Mouse (Mus musculus): ENCODE measurements around the gene Dlx3. TPM values are rescaled to one million over a fixed set of nuclear protein-coding genes. Genes with fewer than 3 reads are reported as not detected.
A peak's percentile ranks its signal among the peaks of the same experiment; 100 is the strongest.

Gene Dlx3
- 0.10 and 0.14 TPM in 2 replicates for polyA plus RNA-seq (2012; rRNA removed)

GRCm38 (mm10) chr11:95119990-95120632 lies at the start of gene Dlx3:
Gene Dlx3 (plus strand): TSS chr11:95120119.
- no peak for DNase-seq (ENCODE audit: low read depth, low spot score)
- 2% methylated on average over 55 of the region's 55 CpGs for WGBS

GRCm38 (mm10) chr11:95070140-95071107 lies 49.5 kb upstream of the Dlx3 start:
- WGBS: 55% methylated on average over 8 of the region's 8 CpGs
- DNase-seq (ENCODE audit: low read depth, low spot score): no peak

DNA sequence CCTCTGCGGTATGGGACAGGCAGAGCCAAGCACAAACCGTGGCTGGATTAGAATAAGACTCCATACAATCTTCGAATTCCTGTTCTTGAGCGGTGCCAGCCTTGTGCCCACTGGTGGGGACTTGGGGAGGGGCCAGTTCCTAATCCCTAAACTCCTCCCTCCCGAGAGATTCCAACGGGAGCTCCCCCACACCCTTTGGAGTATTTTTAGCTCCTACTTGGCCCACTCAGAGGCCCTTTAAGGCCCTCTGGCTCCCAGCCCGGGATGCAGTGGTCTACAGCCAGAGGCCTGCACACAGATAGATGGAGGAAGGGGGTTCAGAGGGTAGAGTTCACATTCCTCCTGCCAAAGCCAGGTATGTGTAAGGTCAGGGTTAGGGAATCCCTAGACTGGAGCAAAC lies 48.7 kb upstream of the Dlx3 start:
- WGBS: 65% methylated on average over 7 of the region's 7 CpGs
- no peak for DNase-seq (ENCODE audit: low read depth, low spot score)

DNA sequence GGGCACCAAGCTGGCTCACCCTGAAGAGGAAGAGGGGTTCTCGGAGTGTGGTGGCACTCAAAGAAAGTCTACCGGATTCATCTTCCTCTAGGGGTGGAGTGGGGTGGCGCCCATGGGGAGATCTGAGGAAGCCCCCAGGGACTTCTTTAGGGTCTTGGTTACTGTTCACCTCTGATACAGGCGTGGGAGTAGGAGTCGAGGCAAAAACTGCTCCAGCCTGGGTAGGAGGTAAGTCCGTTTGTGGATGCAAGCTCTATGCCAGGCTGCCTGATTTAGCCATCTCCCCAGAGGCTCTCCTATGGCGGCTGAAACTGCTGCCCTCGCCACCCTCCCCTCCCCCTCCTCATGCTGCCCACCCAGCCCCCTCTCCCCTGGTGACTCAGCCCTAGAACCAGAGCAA lies 47.8 kb upstream of the Dlx3 start:
- 81% methylated on average over 8 of the region's 8 CpGs for WGBS
- no peak for DNase-seq (ENCODE audit: low read depth, low spot score)

DNA sequence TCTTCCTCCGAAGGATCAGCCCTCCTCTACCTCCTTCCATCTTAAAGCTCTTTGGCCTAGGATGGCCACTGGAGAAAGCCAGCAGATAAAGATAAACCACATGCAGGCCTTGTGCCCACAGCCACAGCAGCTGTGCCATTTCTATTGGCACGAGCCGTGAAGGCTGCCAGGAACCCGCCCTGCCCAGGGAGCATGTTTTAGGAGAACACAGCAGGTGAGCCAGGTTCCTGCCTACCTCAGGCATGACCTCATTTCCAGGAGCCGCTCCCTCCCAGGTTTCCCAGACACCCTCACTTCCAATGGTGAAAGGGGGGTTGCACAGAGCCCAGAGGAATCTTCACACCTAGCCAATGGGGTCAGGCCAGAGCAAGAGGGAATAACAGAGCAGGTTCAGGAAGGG lies 47.1 kb upstream of the Dlx3 start:
- no peak for DNase-seq (ENCODE audit: low read depth, low spot score)
- WGBS: 29% methylated on average over 5 of the region's 5 CpGs

DNA sequence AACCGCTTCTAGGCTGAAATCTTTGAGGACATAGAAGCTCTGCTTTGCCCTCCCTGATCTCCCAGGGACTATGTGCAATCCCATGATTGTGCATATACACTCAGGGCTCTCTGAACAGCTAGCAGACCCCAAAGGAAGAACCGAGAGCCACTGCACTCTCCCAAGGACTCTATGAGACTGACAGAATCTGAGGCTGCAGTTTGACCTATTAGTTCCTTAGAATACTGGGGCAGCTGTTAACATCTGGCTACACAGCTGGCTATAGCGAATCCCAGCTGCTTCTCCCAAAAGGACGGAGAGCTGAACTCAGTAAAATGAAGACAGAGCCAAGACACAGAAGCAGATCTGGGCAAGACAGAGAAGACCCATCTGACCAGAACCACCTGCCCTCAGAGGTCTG lies 46.1 kb upstream of the Dlx3 start:
- 76% methylated on average over 4 of the region's 4 CpGs for WGBS
- no peak for DNase-seq (ENCODE audit: low read depth, low spot score)

DNA sequence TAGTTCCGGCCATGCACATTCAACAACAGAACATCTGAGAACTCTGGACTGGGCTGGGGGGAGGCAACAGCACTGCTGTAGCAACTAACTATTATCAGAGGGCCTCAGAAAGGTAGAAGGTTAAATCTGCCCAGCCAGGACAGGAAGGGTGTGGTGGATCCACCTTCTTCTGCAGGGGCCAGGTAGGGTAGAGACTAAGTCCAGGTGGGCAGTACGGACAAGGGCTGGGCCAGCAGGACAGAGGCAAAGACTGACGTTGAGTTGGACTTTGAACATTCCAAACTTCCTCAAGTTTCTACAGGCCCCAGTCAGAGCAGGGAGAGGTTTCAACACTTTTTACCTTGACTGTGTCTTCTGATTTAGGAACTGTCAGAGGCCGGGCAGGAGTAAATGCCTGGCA lies 45.2 kb upstream of the Dlx3 start:
- WGBS: 24% methylated on average over 4 of the region's 4 CpGs
- no peak for DNase-seq (ENCODE audit: low read depth, low spot score)

- no peak for DNase-seq (ENCODE audit: low read depth, low spot score)
- 2% methylated on average over 19 of the region's 19 CpGs for WGBS
These were observed 44.5 kb upstream of the Dlx3 start for GRCm38 (mm10) chr11:95075197-95076040.

DNA sequence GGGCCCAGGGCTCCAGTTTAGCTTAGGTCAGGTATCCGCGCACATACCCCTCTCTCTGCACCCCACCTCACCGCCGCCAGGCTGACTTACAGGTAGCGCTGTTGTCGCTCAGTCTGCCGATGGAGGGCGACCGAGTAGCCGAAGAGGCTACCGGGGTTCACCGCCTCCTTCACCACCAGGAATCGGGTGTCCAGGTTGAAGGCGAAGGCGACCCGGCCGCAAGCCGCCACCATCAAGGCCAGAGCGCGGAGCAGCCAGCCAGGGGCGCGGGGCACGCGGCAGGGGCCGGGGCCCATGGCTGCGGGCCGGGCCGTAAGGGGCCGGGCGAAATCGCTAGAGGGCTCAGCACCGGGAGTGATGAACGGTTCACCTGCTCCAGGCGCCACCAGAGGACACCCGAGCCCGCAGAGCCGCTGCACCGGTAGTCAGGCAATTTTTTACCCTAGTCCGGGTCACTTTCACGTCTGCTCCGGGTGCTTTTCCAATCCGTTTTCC lies 43.8 kb upstream of the Dlx3 start:
- DNase-seq (ENCODE audit: low read depth, low spot score): no peak
- under 1% methylated on average over 42 of the region's 42 CpGs for WGBS

DNA sequence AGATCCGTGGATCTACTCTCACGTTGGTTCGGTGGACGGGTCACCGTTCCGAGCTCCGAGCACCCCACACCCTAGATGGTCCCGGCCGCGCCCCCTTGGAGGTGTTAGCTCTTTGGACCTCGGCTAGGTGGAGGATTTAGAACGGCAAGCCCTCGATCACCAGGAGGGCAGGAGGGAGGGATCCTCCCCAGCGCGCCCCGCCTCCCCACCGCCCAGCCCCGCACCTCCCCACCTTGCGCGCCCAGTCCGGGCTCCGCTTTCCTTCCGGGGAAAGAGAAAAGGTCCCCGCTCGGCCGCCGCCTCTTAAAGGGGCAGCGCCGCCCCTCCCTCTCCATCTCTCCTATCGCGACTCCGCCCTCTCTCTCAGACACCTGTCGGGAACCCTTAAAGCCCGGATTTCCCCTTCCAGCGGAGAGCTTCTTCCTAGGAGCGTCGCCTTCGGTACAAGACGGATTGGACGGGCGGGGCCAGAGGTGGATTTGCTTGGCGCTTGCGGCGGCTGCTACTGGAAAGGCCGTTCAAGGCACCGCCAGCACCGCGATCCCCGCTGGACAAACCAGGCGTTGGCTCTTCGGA lies 43.3 kb upstream of the Dlx3 start, which contains the start of gene Itga3:
Gene Itga3 (minus strand): TSS at position 266 of the 576 bp plus-strand sequence.
- WGBS: 1% methylated on average over 51 of the region's 51 CpGs
- DNase-seq (ENCODE audit: low read depth, low spot score): peak; percentile 89

- 25% methylated on average over 7 of the region's 7 CpGs for WGBS
- DNase-seq (ENCODE audit: low read depth, low spot score): no peak
These were observed 42.0 kb upstream of the Dlx3 start for GRCm38 (mm10) chr11:95077956-95078355.

- DNase-seq (ENCODE audit: low read depth, low spot score): no peak
- WGBS: 53% methylated on average over 6 of the region's 6 CpGs
These were observed 40.6 kb upstream of the Dlx3 start for GRCm38 (mm10) chr11:95079256-95079875.

- DNase-seq (ENCODE audit: low read depth, low spot score): no peak
- 82% methylated on average over 6 of the region's 6 CpGs for WGBS
These were observed 39.1 kb upstream of the Dlx3 start for GRCm38 (mm10) chr11:95080783-95081182.

- 85% methylated on average over 7 of the region's 7 CpGs for WGBS
These were observed 37.0 kb upstream of the Dlx3 start for GRCm38 (mm10) chr11:95082896-95083295.

DNA sequence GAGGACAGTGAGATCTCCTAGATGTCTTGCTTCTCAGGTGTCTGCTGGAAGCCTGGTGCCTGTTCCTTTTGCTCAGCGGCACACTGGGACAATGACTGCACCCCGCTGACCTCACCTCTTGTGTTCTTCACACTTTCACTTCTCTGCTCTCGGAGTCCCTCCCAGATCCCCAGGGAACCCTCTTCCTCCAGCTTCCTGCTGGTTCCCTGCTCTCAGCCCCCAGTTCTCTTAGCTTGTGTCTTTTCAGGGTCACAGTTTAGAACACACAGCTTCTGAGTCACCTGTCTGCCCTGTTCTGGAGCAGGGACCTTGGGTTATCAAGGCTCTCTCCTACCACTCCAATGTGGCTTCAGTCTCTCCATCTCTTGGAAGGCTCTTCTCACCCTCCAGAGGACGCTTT lies 35.7 kb upstream of the Dlx3 start:
- DNase-seq (ENCODE audit: low read depth, low spot score): no peak
- 78% methylated on average over 4 of the region's 4 CpGs for WGBS

More at GRCm38 (mm10) chr11:95082896-95083295, 37.0 kb upstream of the Dlx3 start:
- DNase-seq (ENCODE audit: low read depth, low spot score): no peak

GRCm38 (mm10) chr11:95084811-95085382 lies 35.0 kb upstream of the Dlx3 start:
- WGBS: 61% methylated on average over 5 of the region's 5 CpGs
- no peak for DNase-seq (ENCODE audit: low read depth, low spot score)

DNA sequence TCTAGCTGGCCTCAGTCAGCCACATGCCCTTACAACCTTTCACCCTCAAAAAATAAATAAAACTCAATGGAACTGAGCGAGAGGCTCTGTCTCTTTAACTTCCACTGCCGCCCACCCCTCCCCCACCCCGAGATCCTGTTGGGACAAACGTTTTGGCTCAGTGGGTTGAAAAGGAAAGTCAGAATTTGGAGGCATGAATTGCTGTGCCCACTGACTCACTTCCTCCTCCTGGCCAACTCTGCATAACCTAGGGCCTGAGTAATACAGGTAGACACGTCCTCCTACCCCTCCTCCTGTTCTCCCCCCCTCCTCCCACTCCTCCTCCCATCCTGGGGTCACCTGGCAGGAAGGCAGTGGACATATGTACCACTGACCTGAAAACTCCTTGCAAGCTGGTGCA lies 34.2 kb upstream of the Dlx3 start:
- 42% methylated on average over 5 of the region's 5 CpGs for WGBS

DNA sequence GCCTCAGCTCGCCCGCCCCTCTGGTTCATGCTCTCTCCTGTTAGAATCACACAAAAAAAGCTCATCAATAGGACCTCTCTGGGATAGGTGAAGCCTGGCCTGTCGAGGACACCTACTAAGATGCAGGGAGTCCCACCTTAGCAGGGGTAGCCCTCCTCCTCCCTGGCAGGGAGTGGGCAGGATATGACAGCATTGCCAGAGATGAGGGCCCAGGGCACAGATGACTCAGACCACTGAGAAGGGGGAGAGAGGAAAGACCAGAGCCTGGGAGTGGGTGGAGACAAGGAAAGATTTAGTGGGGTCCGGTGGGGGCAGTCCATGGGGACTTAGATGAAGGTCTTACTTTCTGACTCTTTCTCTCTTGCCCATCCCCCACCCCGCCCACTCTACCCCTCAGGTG lies 33.7 kb upstream of the Dlx3 start:
- DNase-seq (ENCODE audit: low read depth, low spot score): no peak
- WGBS: 64% methylated on average over 5 of the region's 5 CpGs

More for the DNA sequence above, 34.2 kb upstream of the Dlx3 start:
- DNase-seq (ENCODE audit: low read depth, low spot score): no peak

All from large intestine, adult 2 months (tissue).